Mouse (Mus musculus): ENCODE data around the gene Sco2. TPM values are rescaled to one million over a fixed set of nuclear protein-coding genes. Genes with fewer than 3 reads are reported as not detected.

Gene Sco2
- polyA plus RNA-seq, 1 experiment from 2014 or later = 24.2 TPM

DNA sequence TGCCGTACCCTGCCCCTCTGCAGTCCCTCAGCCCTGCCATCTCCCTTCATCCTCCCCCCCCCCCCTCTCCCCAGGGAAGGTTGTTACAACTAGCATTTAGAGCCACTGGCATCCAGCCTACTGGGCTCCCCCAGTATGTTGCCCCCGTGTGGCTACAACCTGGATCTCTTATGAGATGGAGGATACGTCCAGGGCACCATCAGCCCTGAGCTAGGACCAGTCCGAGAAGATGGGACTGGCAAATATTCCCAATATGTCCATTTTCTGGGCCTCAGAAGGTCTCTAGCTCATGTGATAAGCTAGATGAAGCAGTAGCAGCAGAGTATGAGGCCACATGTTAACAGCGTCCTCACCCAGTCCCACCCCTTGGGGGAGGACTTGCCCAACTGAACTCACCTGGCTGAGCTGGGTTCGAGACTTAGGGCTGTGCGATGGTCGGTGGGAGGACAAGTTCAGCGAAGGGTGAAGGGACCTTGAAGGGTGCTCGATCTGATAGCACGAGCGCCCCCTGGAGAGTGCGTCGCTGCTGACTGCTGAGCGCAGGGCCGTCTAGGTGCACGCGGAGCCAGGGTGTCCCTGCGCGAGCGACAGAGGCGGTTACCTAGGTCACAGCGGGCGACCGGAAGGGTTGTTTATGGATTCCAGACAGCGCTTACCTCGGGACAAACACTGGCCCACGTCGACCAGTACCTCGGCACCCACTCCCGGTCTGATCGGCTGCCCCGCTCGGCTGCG is 452 bp downstream of the Sco2 start:
- CTCF ChIA-PET = interaction anchor here (0.6 to 2.9 kb wide), 18 partner anchors 9 to 157 kb away, joined by 3 to 20 read pairs (median 4); partner anchors contain the start of genes Lmf2 and Ncaph2
- H3K27me3 ChIP-seq = peaks cover 4% of the 10 kb centered on the region
- DNase-seq (ENCODE audit: low read depth, low spot score) (peak; percentile 41), ATAC-seq (peak; percentile 83)
- no peak for TF ChIP-seq CTCF (IDR thresholded peaks at IDR 0.05)
- POLR2A ChIA-PET = interaction anchor here (0.6 to 2.3 kb wide), 7 partner anchors 9 to 625 kb away, joined by 3 to 9 read pairs (median 3); partner anchors contain the start of genes C730034F03Rik, Chkb, Gm44502 and Lmf2
- in situ Hi-C loops (cut with MboI; ENCODE audit: low pct_unique_long_range_greater_than_20kb) = loop anchor here (10.0 kb wide), 1 partner anchor 548 kb away; no protein-coding TSS in a partner anchor

DNA sequence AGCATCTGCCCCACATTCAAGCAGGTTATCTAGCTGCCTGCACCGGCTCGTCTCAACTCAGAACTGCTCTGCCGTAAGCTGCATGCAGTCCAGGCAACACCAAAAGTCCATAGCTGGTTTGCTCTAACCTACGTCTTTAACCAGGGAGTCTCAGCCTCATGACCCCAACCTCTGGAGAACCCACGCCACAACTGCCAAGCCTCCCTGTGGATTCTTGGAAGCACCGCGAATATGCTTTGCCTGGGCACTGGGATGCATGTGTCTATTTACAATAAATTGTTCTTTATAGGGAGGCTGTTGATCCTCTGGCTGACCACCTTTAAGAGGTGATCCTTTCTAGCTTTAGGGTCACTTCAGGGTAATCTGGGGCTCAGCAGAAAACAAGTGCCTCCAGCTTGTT is 1.1 kb downstream of the Sco2 start:
- ATAC-seq = no peak

DNA sequence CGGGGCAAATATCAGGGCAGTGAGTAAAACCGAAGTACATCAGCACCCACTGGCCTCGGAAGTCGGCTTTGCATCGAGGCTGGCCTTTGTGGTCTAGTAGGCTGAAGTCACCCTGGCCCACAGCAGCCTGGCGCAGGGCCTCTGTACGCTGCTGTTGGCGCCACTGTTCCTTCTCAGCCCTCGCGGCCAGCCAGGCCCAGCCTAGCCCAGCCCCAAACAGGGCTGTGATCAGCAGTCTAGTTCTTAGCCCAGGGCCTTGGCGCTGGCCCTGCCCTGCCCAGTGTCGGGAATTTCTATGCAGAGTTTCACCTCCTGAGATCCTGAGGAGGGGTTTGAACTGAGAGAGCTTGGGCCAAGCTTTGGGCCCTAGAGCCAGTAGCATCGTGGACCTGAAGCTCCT is 1.6 kb downstream of the Sco2 start:
- CTCF ChIA-PET = interaction anchor here (1.2 to 2.9 kb wide), 5 partner anchors 8 to 63 kb away, joined by 3 to 20 read pairs (median 7); partner anchors contain the start of genes Lmf2 and Ncaph2
- H3K27me3 ChIP-seq = no peaks in the 10 kb centered on the region
- in situ Hi-C loops (cut with MboI; ENCODE audit: low pct_unique_long_range_greater_than_20kb) = loop anchor here (10.0 kb wide), 1 partner anchor 547 kb away; no protein-coding TSS in a partner anchor
- POLR2A ChIA-PET = interaction anchor here (1.1 to 2.3 kb wide), 4 partner anchors 8 to 162 kb away, joined by 3 to 9 read pairs (median 5); partner anchors contain the start of genes Lmf2 and Ncaph2
- ATAC-seq (no peak), DNase-seq (ENCODE audit: low read depth, low spot score) (no peak)
- TF ChIP-seq CTCF (IDR thresholded peaks at IDR 0.05) = no peak

More for the DNA sequence above, 1.1 kb downstream of the Sco2 start:
- H3K27me3 ChIP-seq = no peaks in the 10 kb centered on the region
- TF ChIP-seq CTCF (IDR thresholded peaks at IDR 0.05) = no peak
- POLR2A ChIA-PET = interaction anchor here (1.1 to 2.3 kb wide), 5 partner anchors 8 to 162 kb away, joined by 3 to 9 read pairs (median 3); partner anchors contain the start of genes Lmf2 and Ncaph2
- CTCF ChIA-PET = interaction anchor here (0.7 to 2.9 kb wide), 8 partner anchors 8 to 85 kb away, joined by 3 to 20 read pairs (median 6); partner anchors contain the start of genes Lmf2 and Ncaph2
- DNase-seq (ENCODE audit: low read depth, low spot score) = no peak
- in situ Hi-C loops (cut with MboI; ENCODE audit: low pct_unique_long_range_greater_than_20kb) = loop anchor here (10.0 kb wide), 1 partner anchor 548 kb away; no protein-coding TSS in a partner anchor

DNA sequence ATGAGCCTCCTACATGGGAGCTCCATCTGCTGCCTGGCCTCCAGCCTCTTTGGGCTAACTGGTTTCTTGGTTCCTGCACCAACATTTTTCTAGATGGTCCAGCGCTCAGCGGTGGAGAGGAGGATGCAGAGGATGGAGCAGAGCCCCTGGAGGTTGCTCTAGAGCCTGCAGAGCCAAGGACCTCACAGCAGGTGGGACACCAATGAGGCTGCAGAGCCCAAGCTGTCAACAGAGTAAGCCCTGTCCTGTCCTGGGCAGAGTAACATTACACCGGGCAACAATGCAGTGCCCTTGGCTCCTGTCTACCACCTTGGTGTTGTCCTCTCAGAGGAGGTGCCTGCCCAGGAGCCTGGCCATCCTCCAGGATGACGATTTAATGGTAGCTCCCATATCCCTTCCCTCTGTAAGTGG is 8.5 kb downstream of the Sco2 start:
- H3K27me3 ChIP-seq = no peaks in the 10 kb centered on the region
- in situ Hi-C loops (cut with MboI; ENCODE audit: low pct_unique_long_range_greater_than_20kb) = no loop called here
- CTCF ChIA-PET = interaction anchor here (3.3 kb wide), 1 partner anchor 9 kb away, joined by 20 read pairs; the partner anchor contains the start of gene Sco2
- ATAC-seq (no peak), DNase-seq (ENCODE audit: low read depth, low spot score) (no peak)
- TF ChIP-seq CTCF (IDR thresholded peaks at IDR 0.05) = no peak
- POLR2A ChIA-PET = interaction anchor here (1.0 to 1.8 kb wide), 3 partner anchors 8 to 10 kb away, joined by 3 to 6 read pairs (median 4); partner anchors contain the start of genes Lmf2 and Ncaph2

DNA sequence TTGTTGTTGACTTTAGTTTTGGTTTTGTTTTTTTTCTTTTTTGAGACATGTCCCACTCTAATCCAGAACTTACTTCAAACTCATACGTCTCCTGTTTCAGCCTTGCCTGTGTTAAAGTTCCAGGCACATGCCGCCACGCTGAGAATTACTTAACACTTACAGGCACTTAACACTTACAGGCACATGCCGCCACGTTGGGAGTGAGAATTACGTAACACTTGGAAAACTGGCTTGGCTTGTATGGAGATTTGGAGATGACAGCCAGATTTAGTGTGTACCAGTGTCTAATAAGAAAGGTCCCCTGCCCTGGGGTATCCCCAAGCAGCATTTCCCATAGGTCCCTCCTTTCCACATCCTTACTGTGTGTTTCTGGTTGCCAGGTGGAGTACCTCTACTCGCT is 10.6 kb downstream of the Sco2 start:
- in situ Hi-C loops (cut with MboI; ENCODE audit: low pct_unique_long_range_greater_than_20kb) = no loop called here
- ATAC-seq (no peak), DNase-seq (ENCODE audit: low read depth, low spot score) (no peak)
- H3K27me3 ChIP-seq = no peaks in the 10 kb centered on the region
- ChIA-PET POLR2A (interaction anchor here (1.8 kb wide), 1 partner anchor 8 kb away, joined by 6 read pairs; the partner anchor contains the start of genes Lmf2 and Ncaph2), CTCF (interaction anchor here (3.3 kb wide), 1 partner anchor 11 kb away, joined by 20 read pairs; the partner anchor contains the start of gene Sco2)
- TF ChIP-seq CTCF (IDR thresholded peaks at IDR 0.05) = no peak

DNA sequence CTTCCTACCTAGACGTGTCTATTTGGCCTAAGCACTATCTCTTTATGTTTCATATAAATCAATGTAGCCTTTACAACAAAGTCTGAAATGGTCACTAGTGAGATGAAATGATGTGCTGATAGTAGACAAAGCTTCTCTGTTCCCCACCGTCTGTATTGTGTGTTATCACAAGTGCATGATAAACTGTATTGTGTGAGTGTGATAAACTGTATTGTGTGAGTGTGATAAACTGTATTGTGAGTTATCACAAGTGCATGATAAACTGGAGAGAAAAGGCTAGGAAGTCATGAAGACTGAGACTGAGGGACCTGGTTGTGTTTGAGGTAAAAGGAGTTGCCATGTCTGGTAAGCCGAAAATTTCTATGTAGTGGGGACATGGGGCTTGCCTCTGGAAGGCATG is 14.9 kb downstream of the Sco2 start:
- POLR2A ChIA-PET = interaction anchor here (0.7 to 1.8 kb wide), 2 partner anchors 14 to 119 kb away, joined by 3 to 7 read pairs; partner anchors contain the start of gene Sco2
- CTCF ChIA-PET = no interaction called here
- DNase-seq (ENCODE audit: low read depth, low spot score) (no peak), ATAC-seq (no peak)
- TF ChIP-seq CTCF (IDR thresholded peaks at IDR 0.05) = no peak
- no peaks in the 10 kb centered on the region for H3K27me3 ChIP-seq
- in situ Hi-C loops (cut with MboI; ENCODE audit: low pct_unique_long_range_greater_than_20kb) = no loop called here

DNA sequence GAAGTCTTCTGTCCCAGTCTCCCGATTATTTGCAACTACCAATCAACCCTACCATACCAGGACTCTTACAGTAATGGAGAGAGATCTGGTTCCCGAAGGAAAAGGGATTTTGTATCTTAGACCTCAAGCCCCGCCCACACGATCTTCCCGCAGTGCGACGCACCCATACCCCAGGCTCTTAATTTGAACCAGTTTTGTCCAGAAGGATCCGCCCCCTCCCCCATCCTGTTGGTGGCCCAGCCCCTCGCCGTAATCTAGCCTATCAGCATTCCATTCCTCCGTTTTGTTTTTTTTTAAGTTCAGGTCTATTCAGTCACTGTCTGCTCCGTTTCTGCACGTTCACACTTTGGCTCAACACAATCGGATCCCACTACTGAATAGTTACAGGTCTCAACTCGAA is 17.3 kb downstream of the Sco2 start:
- DNase-seq (ENCODE audit: low read depth, low spot score) (peak; percentile 51), ATAC-seq (peak; percentile 37)
- in situ Hi-C loops (cut with MboI; ENCODE audit: low pct_unique_long_range_greater_than_20kb) = no loop called here
- POLR2A ChIA-PET = interaction anchor here (0.6 to 2.4 kb wide), 5 partner anchors 9 to 488 kb away, joined by 3 to 9 read pairs (median 4); partner anchors contain the start of gene Sco2
- no peaks in the 10 kb centered on the region for H3K27me3 ChIP-seq
- CTCF ChIA-PET = interaction anchor here (1.2 to 2.2 kb wide), 2 partner anchors 12 to 17 kb away, joined by 3 to 14 read pairs; partner anchors contain the start of gene Sco2
- TF ChIP-seq CTCF (IDR thresholded peaks at IDR 0.05) = no peak

DNA sequence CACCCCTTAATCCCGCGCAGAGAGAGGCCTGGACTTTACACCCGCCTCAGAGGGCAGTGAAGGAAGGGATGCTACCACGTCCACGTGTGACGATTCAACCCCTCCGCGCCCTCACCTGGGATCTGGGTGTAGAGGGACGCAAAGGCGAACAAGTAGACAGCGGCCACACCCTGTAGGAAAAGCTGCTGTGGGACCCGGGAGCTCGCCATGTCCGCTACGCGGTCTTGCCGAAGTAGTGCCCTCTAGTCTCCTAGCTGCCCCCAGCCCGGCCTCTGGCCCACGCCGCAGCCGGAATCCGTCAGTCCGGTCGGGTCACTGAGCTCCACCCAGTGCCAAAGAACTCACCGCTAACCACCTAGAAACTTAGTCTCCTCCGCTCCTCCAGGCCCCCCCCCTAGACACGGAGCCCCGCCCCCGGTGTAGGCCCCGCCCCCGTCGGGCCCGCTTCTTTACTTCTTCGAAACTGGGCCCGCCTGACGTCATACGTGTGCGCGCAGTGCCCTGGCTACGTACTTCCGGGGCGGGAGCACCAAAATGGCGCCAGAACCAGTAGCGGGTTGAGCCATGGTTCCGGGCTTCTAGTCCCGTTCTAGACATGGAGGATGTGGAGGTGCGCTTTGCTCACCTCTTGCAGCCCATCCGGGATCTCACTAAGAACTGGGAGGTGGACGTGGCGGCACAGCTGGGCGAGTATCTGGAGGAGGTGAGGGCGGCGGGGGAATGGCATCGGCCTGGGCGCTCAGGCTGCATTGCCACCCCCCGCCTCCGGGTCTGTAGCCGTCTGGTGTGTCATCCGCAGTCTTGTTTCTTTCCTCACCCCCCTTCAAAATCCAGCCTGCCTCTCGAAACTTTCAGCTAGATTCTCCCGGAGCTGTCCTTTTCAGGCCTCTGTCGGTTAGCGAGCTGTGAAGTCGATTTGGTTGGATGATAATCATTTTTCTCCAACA is 18.1 kb downstream of the Sco2 start, which contains the start of the genes Lmf2 and Ncaph2:
Gene Lmf2 (minus strand): TSS at position 419 of the 947 bp plus-strand sequence.
Gene Ncaph2 (plus strand): TSS at position 479 of the 947 bp plus-strand sequence.
- ATAC-seq (peak; percentile 61), DNase-seq (ENCODE audit: low read depth, low spot score) (peak; percentile 63)
- no peak for TF ChIP-seq CTCF (IDR thresholded peaks at IDR 0.05)
- no peaks in the 10 kb centered on the region for H3K27me3 ChIP-seq
- in situ Hi-C loops (cut with MboI; ENCODE audit: low pct_unique_long_range_greater_than_20kb) = no loop called here
- POLR2A ChIA-PET = interaction anchor here (0.6 to 2.4 kb wide), 5 partner anchors 9 to 488 kb away, joined by 3 to 9 read pairs (median 5); partner anchors contain the start of gene Sco2
- CTCF ChIA-PET = interaction anchor here (1.0 to 1.1 kb wide), 2 partner anchors 17 to 18 kb away, joined by 3 to 6 read pairs; partner anchors contain the start of gene Sco2

DNA sequence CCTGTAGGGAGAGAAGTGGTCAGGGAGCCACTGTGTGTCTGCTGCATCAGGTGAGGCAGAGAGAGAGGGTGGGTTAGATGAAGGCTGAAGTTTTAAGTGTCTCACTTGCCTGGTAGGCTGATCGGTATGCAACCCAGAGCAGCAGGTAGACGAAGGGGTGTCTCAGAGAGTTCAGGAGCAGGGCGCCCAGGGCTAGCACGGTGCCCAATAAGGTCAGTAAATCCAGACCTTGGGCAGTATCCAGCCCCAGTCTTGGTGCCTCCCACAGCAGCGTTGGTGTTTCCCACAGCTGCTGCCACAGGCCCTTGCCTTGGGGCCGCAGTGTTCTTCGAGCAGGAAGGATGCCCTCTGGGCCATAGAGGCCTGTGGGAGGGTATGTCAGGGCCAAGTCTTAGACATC is 19.2 kb downstream of the Sco2 start:
- no peak for DNase-seq (ENCODE audit: low read depth, low spot score)
- in situ Hi-C loops (cut with MboI; ENCODE audit: low pct_unique_long_range_greater_than_20kb) = no loop called here
- no peak for ATAC-seq
- no peak for TF ChIP-seq CTCF (IDR thresholded peaks at IDR 0.05)
- CTCF ChIA-PET = no interaction called here
- POLR2A ChIA-PET = no interaction called here
- H3K27me3 ChIP-seq = no peaks in the 10 kb centered on the region

All from Patski (cell line).